Mouse (Mus musculus) thymus, adult 2 months (tissue): Measurements from ENCODE around the gene Ovol2.

Experiments
- CTCF ChIP-seq: fragments of 200-500 bp; IDR thresholded peaks from 2 replicates; pipeline ENCODE4 v1.5.1; 2012; ENCODE audit warnings: mild to moderate bottlenecking, control low read depth, low read length, moderate library complexity, borderline replicate concordance; ENCODE audit not compliant: control insufficient read depth, poor library complexity, insufficient read depth; ENCODE audit errors: extremely low read depth
- POLR2A ChIP-seq: fragments of 200-500 bp; IDR thresholded peaks from 2 replicates; pipeline ENCODE4 v1.6.1; 2012; ENCODE audit warnings: mild to moderate bottlenecking, low read length, control low read depth, moderate library complexity; ENCODE audit not compliant: control insufficient read depth, poor library complexity, insufficient read depth; ENCODE audit errors: extremely low read depth

GRCm38 (mm10) chr2:144262837-144263236 lies 69.1 kb downstream of the Ovol2 start:
- TF ChIP-seq CTCF (no peak), POLR2A (no peak)
